Mouse (Mus musculus): ENCODE data around the gene Fkbpl. TPM values are rescaled to one million over a fixed set of nuclear protein-coding genes. Genes with fewer than 3 reads are reported as not detected.
A peak's percentile ranks its signal among the peaks of the same experiment; 100 is the strongest.

Gene Fkbpl
- polyA plus RNA-seq, 1 experiment from 2014 or later: 17.7 TPM

DNA sequence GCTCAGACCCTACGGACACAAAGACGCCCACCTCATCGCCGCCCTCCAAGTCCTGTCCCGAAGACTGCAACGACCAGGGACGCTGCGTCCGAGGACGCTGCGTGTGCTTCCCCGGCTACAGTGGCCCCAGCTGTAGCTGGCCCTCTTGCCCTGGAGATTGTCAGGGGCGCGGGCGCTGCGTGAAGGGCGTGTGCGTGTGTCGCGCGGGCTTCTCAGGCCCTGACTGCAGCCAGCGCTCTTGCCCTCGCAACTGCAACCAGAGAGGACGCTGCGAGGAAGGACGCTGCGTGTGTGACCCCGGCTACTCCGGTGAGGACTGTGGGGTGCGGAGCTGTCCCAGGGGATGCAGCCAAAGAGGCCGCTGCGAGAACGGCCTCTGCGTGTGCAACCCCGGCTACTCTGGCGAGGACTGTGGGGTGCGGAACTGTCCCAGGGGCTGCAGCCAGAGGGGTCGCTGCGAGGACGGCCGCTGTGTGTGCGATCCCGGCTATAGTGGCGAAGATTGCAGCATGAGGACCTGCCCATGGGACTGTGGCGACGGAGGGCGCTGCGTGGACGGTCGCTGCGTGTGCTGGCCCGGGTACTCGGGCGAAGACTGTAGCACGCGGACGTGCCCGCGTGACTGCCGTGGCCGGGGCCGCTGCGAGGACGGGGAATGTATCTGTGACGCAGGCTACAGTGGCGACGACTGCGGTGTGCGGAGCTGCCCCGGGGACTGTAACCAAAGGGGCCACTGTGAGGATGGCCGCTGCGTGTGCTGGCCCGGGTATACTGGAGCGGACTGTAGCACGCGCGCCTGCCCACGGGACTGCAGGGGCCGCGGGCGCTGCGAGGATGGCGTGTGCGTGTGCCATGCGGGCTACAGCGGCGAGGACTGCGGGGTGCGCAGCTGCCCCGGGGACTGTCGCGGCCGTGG, 26.8 kb downstream of the Fkbpl start:
- H3K9ac ChIP-seq (replicated peaks; ENCODE audit: low read length): peak overlapping the region; percentile 17
- ATAC-seq (ENCODE audit: low FRiP score, low TSS enrichment): peak; percentile 44
- peaks cover 13% of the 10 kb centered on the region for H3K4me1 ChIP-seq (ENCODE audit: insufficient read depth, low read length)
- no peaks in the 10 kb centered on the region for H3K9me3 ChIP-seq (ENCODE audit: low read length)
- H3K27ac ChIP-seq (ENCODE audit: low read length): no peak overlapping the region
- H3K4me2 ChIP-seq (replicated peaks; ENCODE audit: low read depth, low read length): peak overlapping the region; percentile 66
- peaks cover 59% of the 10 kb centered on the region for H3K27me3 ChIP-seq (ENCODE audit: insufficient read depth, low read length)
- no peaks in the 10 kb centered on the region for H3K36me3 ChIP-seq (ENCODE audit: insufficient read depth, low read length)
- 10% methylated on average over 85 of the region's 93 CpGs for WGBS
- H3K4me3 ChIP-seq (ENCODE audit: low read length): peak overlapping the region; percentile 38

DNA sequence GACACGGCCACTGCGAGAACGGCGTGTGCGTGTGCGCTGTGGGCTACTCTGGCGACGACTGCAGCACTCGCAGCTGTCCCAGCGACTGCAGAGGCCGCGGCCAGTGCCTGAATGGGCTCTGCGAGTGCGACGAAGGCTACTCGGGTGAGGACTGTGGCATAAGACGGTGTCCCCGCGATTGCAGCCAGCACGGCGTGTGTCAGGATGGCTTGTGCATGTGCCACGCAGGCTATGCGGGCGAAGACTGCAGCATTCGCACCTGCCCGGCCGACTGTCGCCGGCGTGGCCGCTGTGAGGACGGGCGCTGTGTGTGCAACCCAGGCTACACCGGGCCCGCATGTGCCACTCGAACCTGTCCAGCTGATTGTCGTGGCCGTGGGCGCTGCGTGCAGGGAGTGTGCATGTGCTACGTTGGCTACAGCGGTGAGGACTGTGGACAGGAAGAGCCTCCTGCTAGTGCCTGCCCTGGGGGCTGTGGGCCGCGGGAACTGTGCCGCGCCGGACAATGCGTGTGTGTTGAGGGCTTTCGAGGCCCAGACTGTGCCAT, 27.8 kb downstream of the Fkbpl start:
- Histone ChIP-seq H3K4me2 (replicated peaks; ENCODE audit: low read depth, low read length) (peak overlapping the region; percentile 66), H3K36me3 (ENCODE audit: insufficient read depth, low read length) (no peaks in the 10 kb centered on the region), H3K27ac (ENCODE audit: low read length) (no peak overlapping the region), H3K27me3 (ENCODE audit: insufficient read depth, low read length) (peaks cover 61% of the 10 kb centered on the region), H3K4me1 (ENCODE audit: insufficient read depth, low read length) (peaks cover 13% of the 10 kb centered on the region), H3K9me3 (ENCODE audit: low read length) (no peaks in the 10 kb centered on the region), H3K4me3 (ENCODE audit: low read length) (peak overlapping the region; percentile 38), H3K9ac (replicated peaks; ENCODE audit: low read length) (peak overlapping the region; percentile 3)
- peak; percentile 17; the same call in 1 of the 2 replicates for ATAC-seq (ENCODE audit: low FRiP score, low TSS enrichment)
- WGBS: 30% methylated on average over 49 of the region's 49 CpGs

DNA sequence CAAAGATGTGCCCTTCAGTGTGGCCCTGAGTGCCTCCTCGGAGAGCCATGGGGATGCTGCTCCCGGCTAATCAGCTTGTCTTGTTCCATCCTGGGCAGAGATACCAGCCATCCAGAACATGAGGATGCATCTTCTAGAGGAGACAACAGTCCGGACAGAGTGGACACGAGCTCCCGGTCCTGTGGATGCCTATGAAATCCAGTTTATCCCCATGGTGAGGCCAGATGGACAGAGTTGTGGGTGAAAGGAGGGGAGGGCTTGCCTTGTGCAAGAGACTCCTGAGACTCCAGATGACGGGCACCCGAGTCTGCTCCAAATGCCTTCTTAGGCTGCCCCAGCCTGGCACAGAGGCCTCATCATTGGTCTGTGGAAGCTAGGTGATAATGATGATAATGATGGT, 28.6 kb downstream of the Fkbpl start:
- peaks cover 61% of the 10 kb centered on the region for H3K27me3 ChIP-seq (ENCODE audit: insufficient read depth, low read length)

DNA sequence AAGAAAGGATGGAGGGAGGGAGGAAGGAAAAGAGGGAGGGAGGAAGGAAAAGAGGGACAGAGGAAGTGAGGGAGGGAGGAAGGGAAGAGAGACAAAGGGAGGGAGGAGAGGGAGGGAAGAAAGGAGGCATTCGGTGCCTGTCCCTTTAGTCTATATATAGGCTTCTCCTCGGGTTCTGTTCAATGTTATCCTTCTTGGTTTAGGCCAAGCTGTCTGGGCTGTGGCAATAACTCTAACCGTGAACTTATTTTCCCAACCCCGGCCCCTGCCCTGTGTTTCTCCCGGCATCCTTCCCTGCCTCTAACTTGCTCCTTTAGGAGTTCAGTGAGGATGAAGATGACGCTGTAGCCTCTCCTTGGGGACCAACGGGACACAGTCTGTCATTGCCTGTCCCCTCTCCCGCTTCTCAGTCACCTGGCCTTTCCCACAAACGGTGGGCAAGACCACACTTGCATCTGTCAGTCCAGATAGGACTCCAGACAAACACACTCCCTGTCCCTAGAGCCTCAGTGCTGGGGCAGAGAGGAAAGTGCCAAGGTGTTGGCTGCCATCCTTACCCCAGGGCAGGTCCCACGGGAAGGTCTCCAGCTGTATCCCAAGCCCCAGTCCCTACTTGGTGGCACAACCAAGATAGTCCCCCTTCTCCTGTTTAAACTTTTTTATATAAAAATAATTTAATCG, 30.1 kb downstream of the Fkbpl start:
- Histone ChIP-seq H3K4me2 (replicated peaks; ENCODE audit: low read depth, low read length) (no peak overlapping the region), H3K9ac (replicated peaks; ENCODE audit: low read length) (no peak overlapping the region), H3K4me1 (ENCODE audit: insufficient read depth, low read length) (peaks cover 13% of the 10 kb centered on the region), H3K27me3 (ENCODE audit: insufficient read depth, low read length) (peaks cover 62% of the 10 kb centered on the region), H3K36me3 (ENCODE audit: insufficient read depth, low read length) (no peaks in the 10 kb centered on the region), H3K27ac (ENCODE audit: low read length) (no peak overlapping the region), H3K9me3 (ENCODE audit: low read length) (no peaks in the 10 kb centered on the region), H3K4me3 (ENCODE audit: low read length) (no peak overlapping the region)
- 53% methylated on average over 11 of the region's 11 CpGs for WGBS
- ATAC-seq (ENCODE audit: low FRiP score, low TSS enrichment): no peak

More for the DNA sequence above, 28.6 kb downstream of the Fkbpl start:
- Histone ChIP-seq H3K4me3 (ENCODE audit: low read length) (no peak overlapping the region), H3K9me3 (ENCODE audit: low read length) (no peaks in the 10 kb centered on the region), H3K4me1 (ENCODE audit: insufficient read depth, low read length) (peaks cover 13% of the 10 kb centered on the region), H3K36me3 (ENCODE audit: insufficient read depth, low read length) (no peaks in the 10 kb centered on the region), H3K4me2 (replicated peaks; ENCODE audit: low read depth, low read length) (no peak overlapping the region), H3K9ac (replicated peaks; ENCODE audit: low read length) (no peak overlapping the region), H3K27ac (ENCODE audit: low read length) (no peak overlapping the region)
- 89% methylated on average over 7 of the region's 7 CpGs for WGBS
- no peak for ATAC-seq (ENCODE audit: low FRiP score, low TSS enrichment)

DNA sequence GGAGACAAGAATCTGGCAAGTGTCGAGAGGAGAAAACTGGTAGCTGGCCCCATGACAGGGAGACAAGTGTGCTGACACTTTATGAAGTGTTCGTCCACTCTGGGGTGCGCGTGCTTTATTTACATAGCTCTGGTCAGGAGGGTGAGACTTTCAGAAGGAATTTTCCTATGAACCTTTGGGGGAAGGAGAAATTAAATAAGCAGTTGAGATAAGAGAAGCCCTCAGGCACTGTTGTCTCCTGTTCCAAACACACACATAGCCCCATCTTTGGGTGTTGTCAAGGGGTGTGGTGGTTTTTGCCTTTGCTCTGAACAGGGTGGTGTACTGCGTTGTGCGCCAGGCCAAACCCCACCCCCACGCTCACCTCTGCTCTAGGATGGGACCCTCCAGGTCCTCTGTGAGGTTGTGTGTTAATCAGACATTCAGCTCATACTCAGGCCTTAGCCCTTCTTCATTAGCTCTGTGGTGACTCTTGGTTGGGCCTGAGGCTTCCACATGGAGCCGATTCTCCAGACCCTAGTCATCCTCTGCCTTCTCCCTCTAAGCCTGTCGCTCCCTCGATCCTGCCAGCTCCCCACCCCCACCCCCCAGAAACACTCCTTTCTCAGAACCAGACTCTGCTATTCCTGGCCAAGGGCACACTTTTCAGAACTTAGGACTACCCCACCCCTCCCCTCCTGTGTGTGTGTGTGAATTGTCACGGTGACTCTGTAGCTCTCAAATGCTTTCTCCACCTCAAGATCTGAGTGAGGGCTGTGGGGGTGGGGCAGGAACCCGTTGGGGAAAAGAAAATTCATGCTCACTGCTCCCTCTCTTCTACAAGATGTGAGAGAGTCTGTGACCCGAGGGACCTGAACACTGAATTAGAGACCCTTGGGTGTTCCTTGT, 30.9 kb downstream of the Fkbpl start:
- Histone ChIP-seq H3K9me3 (ENCODE audit: low read length) (no peaks in the 10 kb centered on the region), H3K4me1 (ENCODE audit: insufficient read depth, low read length) (peaks cover 13% of the 10 kb centered on the region), H3K27ac (ENCODE audit: low read length) (no peak overlapping the region), H3K4me3 (ENCODE audit: low read length) (no peak overlapping the region), H3K9ac (replicated peaks; ENCODE audit: low read length) (no peak overlapping the region), H3K4me2 (replicated peaks; ENCODE audit: low read depth, low read length) (no peak overlapping the region), H3K27me3 (ENCODE audit: insufficient read depth, low read length) (peaks cover 58% of the 10 kb centered on the region), H3K36me3 (ENCODE audit: insufficient read depth, low read length) (no peaks in the 10 kb centered on the region)
- no peak for ATAC-seq (ENCODE audit: low FRiP score, low TSS enrichment)
- WGBS: 60% methylated on average over 13 of the region's 13 CpGs

DNA sequence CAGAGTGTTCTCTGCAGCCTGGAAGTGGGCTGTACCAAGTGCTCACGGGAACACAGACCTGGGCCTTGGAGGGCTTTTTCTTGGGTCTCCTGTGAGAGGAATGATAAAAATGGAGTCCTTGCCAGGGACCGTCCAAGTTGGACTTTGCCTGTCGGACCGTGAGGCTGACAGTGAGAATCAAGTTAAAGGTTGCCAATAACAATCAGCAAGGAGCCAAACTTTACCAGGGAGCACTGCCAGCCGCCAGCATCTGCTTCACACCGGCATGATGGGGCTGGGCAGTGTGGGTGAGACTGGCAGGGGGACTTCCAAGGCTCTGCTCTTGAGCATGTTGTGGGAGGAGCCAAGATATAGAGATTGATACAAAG, 31.5 kb downstream of the Fkbpl start:
- H3K36me3 ChIP-seq (ENCODE audit: insufficient read depth, low read length): no peaks in the 10 kb centered on the region
- H3K9ac ChIP-seq (replicated peaks; ENCODE audit: low read length): no peak overlapping the region
- H3K4me2 ChIP-seq (replicated peaks; ENCODE audit: low read depth, low read length): no peak overlapping the region
- H3K4me1 ChIP-seq (ENCODE audit: insufficient read depth, low read length): peaks cover 13% of the 10 kb centered on the region
- no peak overlapping the region for H3K27ac ChIP-seq (ENCODE audit: low read length)
- no peak overlapping the region for H3K4me3 ChIP-seq (ENCODE audit: low read length)
- ATAC-seq (ENCODE audit: low FRiP score, low TSS enrichment): no peak
- WGBS: 79% methylated on average over 6 of the region's 6 CpGs
- H3K27me3 ChIP-seq (ENCODE audit: insufficient read depth, low read length): peaks cover 52% of the 10 kb centered on the region
- H3K9me3 ChIP-seq (ENCODE audit: low read length): no peaks in the 10 kb centered on the region

DNA sequence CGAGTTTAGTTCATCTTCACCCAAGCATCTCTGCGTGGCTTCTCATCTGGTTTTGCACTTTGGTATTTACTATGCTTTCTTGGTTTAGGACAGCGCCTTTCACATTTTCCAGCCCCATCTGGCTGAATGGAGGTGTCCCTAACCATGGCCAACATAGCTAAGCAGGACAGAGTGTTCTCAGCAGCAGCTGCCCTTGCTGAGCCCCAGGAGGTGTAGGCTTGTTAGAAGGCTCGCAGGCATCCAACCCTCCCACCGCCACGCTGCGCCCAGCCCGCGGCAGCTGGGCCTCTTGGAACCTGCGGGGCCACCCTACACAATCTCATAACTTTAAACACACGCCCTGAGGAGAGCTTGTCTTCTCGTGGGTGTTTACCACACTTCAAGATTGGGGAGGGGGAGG, 32.1 kb downstream of the Fkbpl start:
- Histone ChIP-seq H3K4me3 (ENCODE audit: low read length) (no peak overlapping the region), H3K4me1 (ENCODE audit: insufficient read depth, low read length) (peaks cover 8% of the 10 kb centered on the region), H3K27me3 (ENCODE audit: insufficient read depth, low read length) (peaks cover 46% of the 10 kb centered on the region), H3K4me2 (replicated peaks; ENCODE audit: low read depth, low read length) (no peak overlapping the region), H3K36me3 (ENCODE audit: insufficient read depth, low read length) (no peaks in the 10 kb centered on the region), H3K9ac (replicated peaks; ENCODE audit: low read length) (no peak overlapping the region), H3K27ac (ENCODE audit: low read length) (no peak overlapping the region), H3K9me3 (ENCODE audit: low read length) (no peaks in the 10 kb centered on the region)
- ATAC-seq (ENCODE audit: low FRiP score, low TSS enrichment): no peak
- 77% methylated on average over 12 of the region's 12 CpGs for WGBS

DNA sequence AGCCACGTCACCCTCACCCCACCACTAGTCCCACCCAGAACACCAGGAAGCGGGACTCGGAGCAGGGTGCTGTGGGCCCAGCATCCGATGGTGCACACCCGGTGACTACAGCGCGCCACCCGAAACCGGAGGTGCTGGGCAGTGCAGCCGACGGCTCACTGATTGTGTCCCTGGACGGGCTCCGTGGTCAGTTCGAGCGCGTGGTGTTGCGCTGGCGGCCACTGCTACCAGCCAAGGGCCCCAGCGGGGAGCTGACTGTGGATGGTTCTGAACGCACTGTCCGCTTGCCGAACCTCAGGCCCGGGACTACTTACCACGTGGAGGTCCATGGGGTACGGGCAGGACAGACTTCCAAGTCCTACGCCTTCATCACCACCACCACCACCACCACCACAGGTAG, 35.6 kb downstream of the Fkbpl start:
- WGBS: 86% methylated on average over 26 of the region's 26 CpGs
- no peak for ATAC-seq (ENCODE audit: low FRiP score, low TSS enrichment)
- peaks cover 19% of the 10 kb centered on the region for H3K27me3 ChIP-seq (ENCODE audit: insufficient read depth, low read length)

DNA sequence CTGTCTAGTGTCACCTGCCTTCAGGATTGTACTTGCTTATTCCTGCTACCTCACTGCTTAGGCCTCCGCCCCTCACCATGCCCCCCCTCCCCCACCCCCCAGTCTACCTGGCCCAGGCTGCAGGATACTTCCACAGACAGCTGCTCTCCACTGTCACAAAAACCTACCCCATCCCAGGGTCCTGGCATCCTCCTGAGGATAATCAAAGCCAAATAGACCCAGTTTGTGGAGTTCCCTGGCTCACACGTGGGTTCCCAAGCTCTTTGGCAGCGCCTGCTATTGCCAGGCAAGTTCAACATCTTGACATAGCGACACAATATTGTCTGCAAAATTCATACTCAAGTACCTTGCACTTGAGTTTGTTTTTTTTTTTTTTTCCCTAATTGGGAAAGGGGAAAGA, 36.1 kb downstream of the Fkbpl start:
- Histone ChIP-seq H3K4me2 (replicated peaks; ENCODE audit: low read depth, low read length) (no peak overlapping the region), H3K9ac (replicated peaks; ENCODE audit: low read length) (no peak overlapping the region), H3K27me3 (ENCODE audit: insufficient read depth, low read length) (peaks cover 16% of the 10 kb centered on the region), H3K4me3 (ENCODE audit: low read length) (no peak overlapping the region), H3K9me3 (ENCODE audit: low read length) (no peaks in the 10 kb centered on the region), H3K36me3 (ENCODE audit: insufficient read depth, low read length) (no peaks in the 10 kb centered on the region), H3K4me1 (ENCODE audit: insufficient read depth, low read length) (peaks cover 4% of the 10 kb centered on the region; the same call in 1 of the 2 replicates), H3K27ac (ENCODE audit: low read length) (no peak overlapping the region)
- 84% methylated on average over 4 of the region's 4 CpGs for WGBS
- no peak for ATAC-seq (ENCODE audit: low FRiP score, low TSS enrichment)

More for the DNA sequence above, 35.6 kb downstream of the Fkbpl start:
- H3K4me3 ChIP-seq (ENCODE audit: low read length): no peak overlapping the region
- no peaks in the 10 kb centered on the region for H3K36me3 ChIP-seq (ENCODE audit: insufficient read depth, low read length)
- H3K4me2 ChIP-seq (replicated peaks; ENCODE audit: low read depth, low read length): no peak overlapping the region
- H3K4me1 ChIP-seq (ENCODE audit: insufficient read depth, low read length): peaks cover 4% of the 10 kb centered on the region; the same call in 1 of the 2 replicates
- no peak overlapping the region for H3K27ac ChIP-seq (ENCODE audit: low read length)
- H3K9me3 ChIP-seq (ENCODE audit: low read length): no peaks in the 10 kb centered on the region
- H3K9ac ChIP-seq (replicated peaks; ENCODE audit: low read length): no peak overlapping the region
